Mouse (Mus musculus): Measurements from ENCODE around the gene Minpp1.
"Not testable (repeated sequence)": the region's sequence is repeated elsewhere in the genome, so short reads cannot be mapped to it uniquely, and the experiment has no call there.

Gene Minpp1

DNA sequence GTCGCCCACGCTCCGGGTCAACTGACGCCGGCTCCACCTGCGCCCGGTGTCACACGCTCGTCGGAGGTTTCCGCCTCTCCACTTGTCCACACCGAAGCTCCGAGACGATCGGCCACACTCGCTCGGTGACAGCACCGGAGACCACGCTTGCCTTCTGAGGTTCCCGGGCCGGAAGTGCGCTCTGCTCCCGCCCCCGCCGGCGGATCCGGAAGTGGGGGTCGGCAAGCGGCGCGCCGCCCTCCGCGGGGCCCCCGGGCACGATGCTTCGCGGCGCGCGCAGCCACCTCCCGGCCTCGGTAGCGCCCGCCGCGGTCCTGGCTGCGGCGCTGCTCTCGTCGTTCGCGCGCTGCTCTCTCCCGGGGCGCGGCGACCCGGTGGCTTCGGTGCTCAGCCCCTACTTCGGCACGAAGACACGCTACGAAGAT, at the start of gene Minpp1:
TSS of gene Minpp1 (plus strand) at position 89 of the 425 bp plus-strand sequence.
- DNase-seq (ENCODE audit: low spot score) = peak; percentile 84

GRCm38 (mm10) chr19:32439356-32439755, 46.2 kb upstream of the Minpp1 start:
- no peak for DNase-seq (ENCODE audit: low spot score)

DNA sequence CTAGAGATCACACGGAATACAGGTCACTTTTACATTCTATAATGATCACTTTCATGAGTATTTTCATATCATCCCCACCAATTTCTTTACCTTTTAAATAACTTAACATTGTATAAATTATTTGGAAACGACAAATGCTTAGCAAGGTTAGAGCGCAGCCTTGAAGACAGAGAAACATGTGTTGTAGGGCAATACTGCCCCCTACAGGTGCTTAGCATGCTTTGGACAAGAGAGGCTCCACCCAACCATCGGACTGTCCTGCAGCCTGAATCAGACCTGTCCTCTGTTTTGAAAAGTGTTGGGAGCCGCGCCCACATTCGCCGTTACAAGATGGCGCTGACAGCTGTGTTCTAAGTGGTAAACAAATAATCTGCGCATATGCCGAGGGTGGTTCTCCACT, 44.0 kb upstream of the Minpp1 start:
- DNase-seq (ENCODE audit: low spot score) = no peak

GRCm38 (mm10) chr19:32448931-32449330, 36.6 kb upstream of the Minpp1 start:
- DNase-seq (ENCODE audit: low spot score) = no peak

DNA sequence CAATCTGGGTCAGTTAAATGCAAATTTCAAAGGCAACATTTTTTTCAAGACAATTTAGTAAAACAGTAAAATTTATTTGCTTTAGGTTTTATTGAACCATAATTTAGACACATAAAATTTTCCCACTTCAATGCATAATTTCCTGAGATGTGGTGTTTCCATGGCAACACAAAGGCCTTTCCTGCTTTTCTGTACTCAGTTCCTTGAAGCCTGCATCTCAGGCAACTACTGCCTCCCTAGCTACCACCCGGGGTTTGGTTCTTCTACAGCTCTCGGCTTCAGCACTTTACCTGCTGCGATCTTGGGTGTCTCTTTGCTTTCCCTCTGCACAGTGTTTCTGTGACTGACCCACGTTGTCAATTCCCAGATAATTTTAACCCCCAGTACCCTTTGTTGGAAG, 33.3 kb upstream of the Minpp1 start:
- no peak for DNase-seq (ENCODE audit: low spot score)

GRCm38 (mm10) chr19:32456744-32457143, 28.8 kb upstream of the Minpp1 start:
- no peak for DNase-seq (ENCODE audit: low spot score)

DNA sequence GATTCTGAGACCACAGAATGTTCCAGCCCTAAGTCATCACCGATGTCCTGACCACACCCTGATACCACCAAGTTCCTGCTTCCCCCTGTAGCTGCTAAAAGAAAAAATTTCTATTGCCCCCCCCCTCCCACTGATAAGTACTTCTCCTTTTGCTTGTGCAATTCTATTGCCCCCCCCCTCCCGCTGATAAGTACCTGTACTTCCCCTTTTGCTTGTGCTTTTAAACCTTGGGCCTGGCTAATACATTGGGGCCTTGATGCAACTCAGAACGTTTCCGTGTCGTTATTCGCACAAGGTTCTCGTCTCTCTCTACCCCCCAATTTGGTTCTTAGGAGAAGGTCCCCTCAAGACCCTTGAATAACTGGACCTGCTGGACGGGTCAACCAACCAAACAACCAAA, 27.9 kb upstream of the Minpp1 start:
- not testable (repeated sequence) for DNase-seq (ENCODE audit: low spot score)

DNA sequence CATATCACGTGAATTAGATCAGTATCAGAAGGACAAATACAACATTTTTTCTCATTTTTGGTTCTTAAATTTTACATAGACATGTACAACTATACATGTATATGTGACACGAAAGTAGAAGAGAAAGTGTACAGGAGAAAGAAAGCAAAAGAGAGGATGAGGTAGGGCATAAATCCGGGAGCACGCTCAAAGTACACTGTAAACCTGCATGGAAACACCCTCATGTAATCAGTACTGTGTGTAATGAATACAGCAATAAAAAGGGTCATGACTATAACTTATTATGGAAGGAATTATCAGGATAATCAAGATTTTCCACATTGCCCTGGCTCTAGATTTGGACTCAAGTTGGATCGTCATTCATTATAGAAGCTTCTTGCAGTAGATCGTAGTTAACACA, 22.5 kb upstream of the Minpp1 start:
- DNase-seq (ENCODE audit: low spot score) = no peak

GRCm38 (mm10) chr19:32465228-32465627, 20.3 kb upstream of the Minpp1 start:
- DNase-seq (ENCODE audit: low spot score) = no peak

DNA sequence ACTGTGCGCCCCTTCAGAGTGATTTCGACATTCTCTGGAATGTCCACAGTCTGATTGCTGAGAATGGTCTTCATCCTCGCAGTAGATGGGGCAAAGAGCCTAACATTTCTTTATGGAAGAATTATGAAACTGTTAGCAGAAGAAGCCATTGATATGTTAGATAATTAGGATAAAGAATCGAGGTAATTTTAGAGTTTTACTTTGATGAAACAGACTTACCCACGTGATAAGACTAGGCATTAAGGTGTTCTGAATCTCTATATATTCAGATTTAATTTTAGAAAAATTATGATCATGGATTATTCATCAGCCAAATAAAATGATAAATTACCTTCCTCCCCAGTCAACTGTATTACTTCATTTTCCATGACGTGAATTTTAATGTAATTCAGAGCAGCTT, 19.1 kb upstream of the Minpp1 start, which contains the start of gene Rpl9-ps6:
TSS of gene Rpl9-ps6 (minus strand) at position 101 of the 400 bp plus-strand sequence.
- DNase-seq (ENCODE audit: low spot score) = no peak

GRCm38 (mm10) chr19:32467325-32467724, 18.2 kb upstream of the Minpp1 start:
- DNase-seq (ENCODE audit: low spot score) = no peak

DNA sequence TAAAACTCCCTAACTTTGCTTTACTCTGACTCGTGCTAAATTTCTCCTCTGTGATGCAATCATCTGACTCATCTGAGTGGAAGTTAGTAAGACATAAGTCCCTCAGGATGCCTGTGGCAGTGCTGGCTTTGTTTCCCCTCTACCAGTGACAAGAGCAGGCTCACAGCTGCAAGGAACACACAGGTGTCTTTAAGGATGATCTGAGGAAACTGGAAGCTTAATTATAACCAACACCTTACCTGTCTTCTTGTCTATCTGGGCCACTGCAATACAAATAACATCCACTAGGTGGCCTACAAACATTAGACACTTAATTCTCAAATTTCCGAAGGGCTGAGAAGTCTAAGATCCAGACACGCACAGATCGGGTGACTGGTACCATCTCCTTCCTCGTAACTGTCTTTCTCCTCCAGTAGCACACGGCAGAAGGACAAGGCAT, 15.5 kb upstream of the Minpp1 start:
- peak; percentile 50 for DNase-seq (ENCODE audit: low spot score)

DNA sequence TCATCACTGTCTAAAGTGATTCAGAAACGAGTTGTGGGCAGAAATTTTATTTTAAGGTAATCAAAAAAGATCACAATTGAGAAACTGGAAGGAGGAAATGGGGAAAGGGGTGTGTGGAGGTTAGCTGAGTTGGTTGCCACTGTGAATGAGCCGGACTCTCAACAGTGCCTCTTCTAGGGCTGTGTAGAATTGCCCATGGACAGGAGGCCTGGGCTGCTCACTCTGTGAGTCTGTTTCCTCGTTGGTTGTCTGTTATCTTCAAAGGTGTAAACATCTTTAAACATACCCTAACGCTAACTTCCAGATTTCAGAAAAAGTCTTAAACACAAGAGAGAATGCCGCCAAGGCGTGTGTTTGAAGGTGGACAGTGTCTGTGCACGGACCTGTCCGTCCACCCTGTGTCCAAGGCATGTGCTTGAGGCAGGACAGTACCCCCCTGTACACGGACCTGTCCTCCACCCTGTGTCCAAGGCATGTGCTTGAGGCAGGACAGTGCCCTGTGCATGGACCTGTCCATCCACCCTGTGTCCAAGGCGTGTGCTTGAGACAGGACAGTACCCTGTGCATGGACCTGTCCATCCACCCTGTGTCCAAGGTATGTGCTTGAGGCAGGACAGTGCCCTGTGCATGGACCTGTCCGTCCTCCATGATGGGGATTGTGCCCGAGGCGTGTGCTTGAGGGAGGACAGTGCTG, 14.9 kb upstream of the Minpp1 start:
- DNase-seq (ENCODE audit: low spot score) = no peak

GRCm38 (mm10) chr19:32476016-32476711, 9.4 kb upstream of the Minpp1 start:
- peak; percentile 82 for DNase-seq (ENCODE audit: low spot score)

DNA sequence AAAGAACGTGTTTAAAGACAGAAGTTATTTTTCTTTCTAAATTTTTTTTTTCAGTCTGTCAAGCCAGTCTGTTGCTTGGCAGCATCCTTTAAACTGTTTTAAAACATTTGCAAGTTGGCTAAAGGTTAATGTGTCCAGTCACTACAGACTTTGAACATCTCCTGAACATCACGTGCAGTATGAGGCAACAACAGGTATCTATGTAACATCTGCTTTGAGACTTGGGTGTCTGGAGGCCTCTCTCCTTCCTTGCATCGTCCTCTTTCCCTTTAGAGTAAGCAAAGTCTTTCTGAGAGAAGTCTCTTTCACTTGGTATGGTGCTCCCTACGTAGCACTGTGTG, 8.9 kb upstream of the Minpp1 start:
- DNase-seq (ENCODE audit: low spot score) = peak; percentile 81

- DNase-seq (ENCODE audit: low spot score) = no peak
Measured at GRCm38 (mm10) chr19:32480255-32480654, 5.3 kb upstream of the Minpp1 start.

DNA sequence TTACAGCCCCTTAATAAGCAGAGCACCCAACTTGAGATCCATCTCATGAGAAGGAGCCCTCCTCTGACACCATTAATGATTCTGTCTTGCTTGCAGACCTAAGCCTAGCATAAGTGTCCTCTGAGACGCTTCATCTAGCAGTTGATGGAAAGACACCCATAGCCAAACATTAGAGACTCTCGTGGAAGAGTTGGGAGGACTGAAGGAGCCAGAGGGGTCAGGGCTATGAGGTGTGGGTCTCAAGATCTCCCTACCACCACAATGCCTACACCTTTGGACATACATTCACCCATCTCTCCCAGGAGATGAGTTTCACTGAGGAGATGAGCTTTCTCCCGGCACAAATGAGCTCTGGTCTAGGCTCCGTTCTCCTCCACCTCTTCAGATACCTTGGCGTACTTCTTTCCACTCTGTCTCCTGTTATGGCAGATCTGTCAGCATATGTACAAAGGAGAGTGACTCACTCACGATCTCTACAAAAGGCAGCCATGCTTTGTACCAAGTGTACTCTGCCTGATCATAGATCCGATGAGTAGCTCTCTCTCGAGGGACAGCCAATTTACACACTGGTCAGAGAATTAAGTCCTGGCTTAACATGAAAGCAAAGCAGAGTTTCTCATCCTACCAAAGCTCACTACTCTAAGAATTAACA, 4.7 kb upstream of the Minpp1 start:
- no peak for DNase-seq (ENCODE audit: low spot score)

GRCm38 (mm10) chr19:32481511-32481910, 4.1 kb upstream of the Minpp1 start:
- DNase-seq (ENCODE audit: low spot score) = peak; percentile 61

- no peak for DNase-seq (ENCODE audit: low spot score)
Measured at GRCm38 (mm10) chr19:32484941-32485660, 468 bp upstream of the Minpp1 start.

GRCm38 (mm10) chr19:32486106-32486724, 646 bp downstream of the Minpp1 start:
- peak; percentile 75 for DNase-seq (ENCODE audit: low spot score)

DNA sequence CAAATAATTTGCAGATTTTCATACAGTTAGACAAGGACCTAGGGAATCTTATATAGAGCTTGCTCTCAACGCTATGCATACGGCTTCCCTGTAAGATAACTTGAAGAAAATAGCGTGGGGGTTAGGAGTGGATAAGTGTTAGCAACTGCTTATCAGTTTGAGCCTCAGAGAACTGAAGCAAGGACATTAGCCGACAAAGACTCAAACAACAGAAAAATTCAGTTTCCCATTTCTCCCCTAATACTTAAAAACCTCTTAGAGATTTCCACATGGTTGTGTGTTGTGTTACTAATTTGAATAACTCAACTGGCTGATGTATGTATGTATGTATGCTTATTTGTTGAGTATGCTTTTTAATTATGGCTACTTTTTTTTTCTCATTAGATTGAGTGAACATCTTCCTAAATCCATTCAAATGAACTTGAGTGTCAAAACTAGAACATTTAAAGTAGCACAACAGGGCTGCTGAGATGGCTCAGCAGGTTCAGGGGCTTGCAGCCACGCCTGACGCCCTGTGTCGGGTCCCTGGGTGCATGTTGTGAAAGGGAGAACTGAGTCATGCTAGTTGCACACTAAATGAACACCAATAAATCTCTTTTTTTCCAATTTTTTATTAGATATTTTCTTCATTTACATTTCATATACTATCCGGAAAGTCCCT, 2.2 kb downstream of the Minpp1 start:
- DNase-seq (ENCODE audit: low spot score) = no peak
